ENCODE assay signal across 20 mouse cellular contexts in genomic region chr1:130802976-130803375, GRCm38 (mm10). TPM values are rescaled to one million over a fixed set of nuclear protein-coding genes. Genes with fewer than 3 reads are reported as not detected.
DNase-seq lines count a peak whose midpoint lies in the region; ATAC-seq and TF ChIP-seq lines count a peak whose summit lies in the region.
"Had no signal": no experiment of that assay in that cellular context is flagged by ENCODE, and none has a peak within 500 bp of the region (broad histone marks: within the 10 kb centered on the region; RNA-seq: fewer than 3 reads in every experiment).

No protein-coding gene starts in this region.

- peaks cover 25% of the 10 kb centered on the region for H3K4me1 ChIP-seq in heart, embryonic 15.5 days (replicated peaks)
- H3K4me1 ChIP-seq in limb, embryonic 11.5 days (ENCODE audit: control insufficient read depth, insufficient read depth, low read length), result no peaks in the 10 kb centered on the region
- no peaks in the 10 kb centered on the region; the same call in 1 of the 2 replicates for H3K4me1 ChIP-seq in limb, embryonic 10.5 days
- H3K4me1 ChIP-seq in stomach, postnatal 0 days (replicated peaks; ENCODE audit: control insufficient read depth, insufficient read depth), result no peaks in the 10 kb centered on the region
- H3K4me1 ChIP-seq: embryonic facial prominence, embryonic 13.5 days had no signal

- TF ChIP-seq EP300 in stomach, postnatal 0 days (optimal IDR thresholded peaks at IDR 0.05), result no peak

- DNase-seq in heart, adult 18-20 months, result no peak
- peak; percentile 21 for DNase-seq in limb, embryonic 11.5 days (ENCODE audit: low spot score)
- no peak for DNase-seq in limb, embryonic 10.5 days (ENCODE audit: low spot score)
- peak; percentile 34 to 66 for DNase-seq in kidney, postnatal 25 days
- DNase-seq in stomach, postnatal 0 days (ENCODE audit: low spot score), result no peak
- no peak for DNase-seq in cerebellum, adult 11-12 months
- DNase-seq: cerebellum, adult 9-11 months; liver; lung, adult 18-20 months; thymus, postnatal 14 days had no signal

- no peaks in the 10 kb centered on the region for H3K36me3 ChIP-seq in heart, embryonic 15.5 days
- H3K36me3 ChIP-seq in limb, embryonic 11.5 days (ENCODE audit: control insufficient read depth, insufficient read depth, low read length), result no peaks in the 10 kb centered on the region
- no peaks in the 10 kb centered on the region for H3K36me3 ChIP-seq in limb, embryonic 10.5 days
- H3K36me3 ChIP-seq in stomach, postnatal 0 days (ENCODE audit: control insufficient read depth, insufficient read depth, low read length), result no peaks in the 10 kb centered on the region
- H3K36me3 ChIP-seq: embryonic facial prominence, embryonic 13.5 days had no signal

- H3K27me3 ChIP-seq in heart, embryonic 15.5 days, result no peaks in the 10 kb centered on the region
- H3K27me3 ChIP-seq in limb, embryonic 11.5 days (ENCODE audit: control insufficient read depth, insufficient read depth, low read length), result no peaks in the 10 kb centered on the region
- no peaks in the 10 kb centered on the region for H3K27me3 ChIP-seq in limb, embryonic 10.5 days (ENCODE audit: low read depth, poor library complexity, severe bottlenecking)
- H3K27me3 ChIP-seq in stomach, postnatal 0 days (ENCODE audit: control insufficient read depth, insufficient read depth, low read length), result no peaks in the 10 kb centered on the region
- H3K27me3 ChIP-seq: embryonic facial prominence, embryonic 13.5 days had no signal

- WGBS in heart, embryonic 15.5 days, result 47% methylated on average over 6 of the region's 6 CpGs
- WGBS in limb, embryonic 11.5 days, result 45% methylated on average over 6 of the region's 6 CpGs
- WGBS in limb, embryonic 10.5 days, result 53% methylated on average over 6 of the region's 6 CpGs
- 43% methylated on average over 6 of the region's 6 CpGs for WGBS in stomach, postnatal 0 days

- peak overlapping the region; percentile 60 for H3K27ac ChIP-seq in heart, embryonic 15.5 days
- H3K27ac ChIP-seq in limb, embryonic 11.5 days (replicated peaks; ENCODE audit: low read depth, low read length), result no peak overlapping the region
- no peak overlapping the region for H3K27ac ChIP-seq in limb, embryonic 10.5 days
- H3K27ac ChIP-seq in stomach, postnatal 0 days (replicated peaks), result peak overlapping the region; percentile 31
- H3K27ac ChIP-seq: embryonic facial prominence, embryonic 13.5 days; hindbrain, postnatal 0 days had no signal

- H3K9me3 ChIP-seq in heart, embryonic 15.5 days (replicated peaks), result no peaks in the 10 kb centered on the region
- no peaks in the 10 kb centered on the region for H3K9me3 ChIP-seq in limb, embryonic 11.5 days (ENCODE audit: control insufficient read depth, low read length)
- H3K9me3 ChIP-seq in limb, embryonic 10.5 days (replicated peaks), result no peaks in the 10 kb centered on the region
- no peaks in the 10 kb centered on the region for H3K9me3 ChIP-seq in stomach, postnatal 0 days (ENCODE audit: control insufficient read depth, low read length)
- H3K9me3 ChIP-seq: embryonic facial prominence, embryonic 13.5 days had no signal

- no peak overlapping the region for H3K4me3 ChIP-seq in heart, embryonic 15.5 days
- H3K4me3 ChIP-seq in limb, embryonic 11.5 days (ENCODE audit: low read depth, low read length), result no peak overlapping the region
- H3K4me3 ChIP-seq in limb, embryonic 10.5 days, result no peak overlapping the region
- H3K4me3 ChIP-seq in stomach, postnatal 0 days (ENCODE audit: low read depth, low read length), result no peak overlapping the region
- H3K4me3 ChIP-seq: embryonic facial prominence, embryonic 13.5 days had no signal

- no peak overlapping the region for H3K9ac ChIP-seq in heart, embryonic 15.5 days
- no peak overlapping the region for H3K9ac ChIP-seq in limb, embryonic 11.5 days (ENCODE audit: low read length)
- no peak overlapping the region for H3K9ac ChIP-seq in stomach, postnatal 0 days (ENCODE audit: low read length)
- H3K9ac ChIP-seq: embryonic facial prominence, embryonic 13.5 days had no signal

- ATAC-seq in heart, embryonic 15.5 days (replicated peaks; ENCODE audit: insufficient number of reproducible peaks, insufficient read depth, low FRiP score, low read depth), result no peak
- no peak for ATAC-seq in limb, embryonic 11.5 days (ENCODE audit: insufficient number of reproducible peaks, low FRiP score, low TSS enrichment, low read depth)
- ATAC-seq in stomach, postnatal 0 days (ENCODE audit: low FRiP score, low TSS enrichment), result no peak
- ATAC-seq: forebrain, embryonic 16.5 days; hindbrain, postnatal 0 days had no signal

- H3K4me2 ChIP-seq in heart, embryonic 15.5 days, result no peak overlapping the region
- H3K4me2 ChIP-seq in limb, embryonic 11.5 days (ENCODE audit: low read depth, severe bottlenecking), result no peak overlapping the region
- H3K4me2 ChIP-seq in stomach, postnatal 0 days (replicated peaks; ENCODE audit: low read depth), result no peak overlapping the region
- H3K4me2 ChIP-seq: embryonic facial prominence, embryonic 13.5 days had no signal

- no peak for TF ChIP-seq CTCF in stomach, postnatal 0 days (IDR thresholded peaks at IDR 0.05; ENCODE audit: low read depth)

RNA-seq across cellular contexts. Expression of gene Fcamr, which starts 2.3 kb away (rescaled TPM):
- polyA plus RNA-seq in heart, embryonic 15.5 days (2015; fragmentation: Nextera tagmentation; extraction: Ambion mirVana), result 0.06 and 0.08 TPM in 2 replicates
- under 1 TPM; 0.35 to 0.85 TPM for total RNA-seq in heart, adult 18-20 months (2021)
- polyA plus RNA-seq in limb, embryonic 11.5 days (2014; fragmentation: Nextera tagmentation; extraction: Ambion mirVana), result not detected in 2 replicates
- not detected in 2 replicates for polyA plus RNA-seq in limb, embryonic 10.5 days (2016; fragmentation: Nextera tagmentation; extraction: Ambion mirVana)
- 0.16 and 0.24 TPM in 2 replicates for polyA plus RNA-seq in stomach, postnatal 0 days (2015; fragmentation: Nextera tagmentation; extraction: Ambion mirVana)
- total RNA-seq: adrenal gland, postnatal 4 days; gastrocnemius, adult 8-10 months; hematopoietic stem cell, adult 5-6 weeks; hindbrain, postnatal 0 days; layer of hippocampus, postnatal 14 days; left cerebral cortex, postnatal 10 days had no signal
- polyA plus RNA-seq: embryonic facial prominence, embryonic 13.5 days; forebrain, embryonic 16.5 days; hindbrain, postnatal 0 days; neural tube, embryonic 14.5 days had no signal

RNA-seq across cellular contexts. Expression of gene Pigr, which starts 23.5 kb away (rescaled TPM):
- polyA plus RNA-seq in heart, embryonic 15.5 days (2015; fragmentation: Nextera tagmentation; extraction: Ambion mirVana), result 0.05 TPM in 1 of 2 replicates, not detected in the other
- 1 to 10 TPM in 1 of 2 experiments, not detected in 1; 4.2 TPM for total RNA-seq in heart, adult 18-20 months (2021)
- polyA plus RNA-seq in limb, embryonic 11.5 days (2014; fragmentation: Nextera tagmentation; extraction: Ambion mirVana), result not detected in 2 replicates
- polyA plus RNA-seq in limb, embryonic 10.5 days (2016; fragmentation: Nextera tagmentation; extraction: Ambion mirVana), result not detected in 2 replicates
- polyA plus RNA-seq in stomach, postnatal 0 days (2015; fragmentation: Nextera tagmentation; extraction: Ambion mirVana), result 0.22 and 0.46 TPM in 2 replicates
- total RNA-seq: hematopoietic stem cell, adult 5-6 weeks; hindbrain, postnatal 0 days; layer of hippocampus, postnatal 14 days had no signal
- polyA plus RNA-seq: embryonic facial prominence, embryonic 13.5 days; forebrain, embryonic 16.5 days; hindbrain, postnatal 0 days; neural tube, embryonic 14.5 days had no signal

Comparison
In these comparisons a context has a peak if more than half of its experiments do, and no peak if none do; other contexts are left out.
1. DNase-seq: peak in limb, embryonic 11.5 days (single experiment) and kidney, postnatal 25 days (2 of 2); none in heart, adult 18-20 months (0 of 2), limb, embryonic 10.5 days (single experiment), stomach, postnatal 0 days (single experiment) and cerebellum, adult 11-12 months (single experiment).
2. H3K27ac ChIP-seq: peak in heart, embryonic 15.5 days (single experiment) and stomach, postnatal 0 days (single experiment); none in limb, embryonic 11.5 days (single experiment) and limb, embryonic 10.5 days (single experiment).